Mouse (Mus musculus) heart, embryonic 16.5 days (tissue): ENCODE data around the gene Arel1. TPM values are rescaled to one million over a fixed set of nuclear protein-coding genes. Genes with fewer than 3 reads are reported as not detected.

Source experiments
- ATAC-seq: fragments of 200-750 bp; cut with Nextera tagmentation; replicated peaks from 2 replicates; pipeline ENCODE4 v1.8.0; 2017; ENCODE audit warnings: moderate number of reproducible peaks; ENCODE audit not compliant: insufficient read depth, low FRiP score; ENCODE audit errors: extremely low read depth
- H3K27ac ChIP-seq: fragments of 300-500 bp; sonication (generic); 2 replicates; pipeline ENCODE4 v1.5.1; 2014; ENCODE audit warnings: mild to moderate bottlenecking, low read length, control low read depth, moderate library complexity
- H3K27me3 ChIP-seq: fragments of 300-500 bp; sonication (generic); 2 replicates; pipeline ENCODE4 v1.6.1; 2014; ENCODE audit warnings: low read length, mixed read lengths; ENCODE audit not compliant: control insufficient read depth, insufficient read depth
- H3K36me3 ChIP-seq: fragments of 300-500 bp; sonication (generic); 2 replicates; pipeline ENCODE4 v1.6.1; 2014; ENCODE audit not compliant: control insufficient read depth, insufficient read depth
- H3K4me1 ChIP-seq: fragments of 300-500 bp; sonication (generic); 2 replicates; pipeline ENCODE4 v1.6.1; 2014; ENCODE audit warnings: low read length, mixed read lengths; ENCODE audit not compliant: control insufficient read depth, insufficient read depth
- H3K4me2 ChIP-seq: fragments of 300-500 bp; sonication (generic); 2 replicates; pipeline ENCODE4 v1.6.1; 2014; ENCODE audit warnings: low read depth, mild to moderate bottlenecking, control low read depth, low read length
- H3K4me3 ChIP-seq: fragments of 300-500 bp; sonication (generic); 2 replicates; pipeline ENCODE4 v1.5.1; 2014; ENCODE audit warnings: mild to moderate bottlenecking, control low read depth, low read length
- H3K9ac ChIP-seq: fragments of 300-500 bp; sonication (generic); 2 replicates; pipeline ENCODE4 v1.6.1; 2014; ENCODE audit warnings: low read length, control low read depth
- H3K9me3 ChIP-seq: fragments of 300-500 bp; sonication (generic); replicated peaks from 2 replicates; pipeline ENCODE4 v1.6.1; 2016; ENCODE audit warnings: low read length; ENCODE audit not compliant: control insufficient read depth
- WGBS: fragments of 180-500 bp; shearing (Covaris S2); extraction: QIAGEN DNeasy Blood & Tissue Kit; methylation state at CpG from one replicate; pipeline ENCODE4 v1.1.7; 2014; 5-methylcytosine and 5-hydroxymethylcytosine counted together
- polyA plus RNA-seq: library from polyadenylated mRNA; unstranded; fragments of >200 nt; fragmentation: Nextera tagmentation; extraction: Ambion mirVana; gene quantifications from 2 replicates; pipeline ENCODE4 v1.2.1, GENCODE M21; 2015

The Arel1 gene
- polyA plus RNA-seq, 1 experiment from 2014 or later = 13.1 TPM

DNA sequence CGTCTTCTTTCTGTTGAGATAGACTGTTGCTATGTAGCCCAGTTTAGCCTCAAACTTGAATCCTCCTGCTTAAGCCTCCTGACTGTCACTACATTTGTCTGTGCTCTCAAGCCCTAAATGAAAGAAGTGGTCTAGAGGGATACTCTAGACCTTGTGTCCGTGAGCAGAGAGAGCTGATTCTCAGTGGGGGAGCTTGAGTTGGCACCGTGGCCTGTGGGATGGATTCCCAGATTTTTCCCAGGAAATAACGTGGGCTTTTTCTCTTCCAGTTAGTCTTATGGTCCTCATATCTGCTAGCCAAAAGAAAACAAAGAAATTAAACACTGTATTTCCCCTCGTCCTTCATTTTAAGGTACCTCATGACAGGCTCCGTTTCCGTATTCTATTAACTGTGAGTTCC, 70.4 kb downstream of the Arel1 start:
- Histone ChIP-seq H3K4me1 (peaks cover 4% of the 10 kb centered on the region; the same call in 1 of the 2 replicates), H3K36me3 (no peaks in the 10 kb centered on the region), H3K9me3 (no peaks in the 10 kb centered on the region), H3K4me3 (no peak overlapping the region), H3K27ac (no peak overlapping the region), H3K27me3 (no peaks in the 10 kb centered on the region), H3K9ac (no peak overlapping the region), H3K4me2 (no peak overlapping the region)
- no peak for ATAC-seq
- 72% methylated on average over 7 of the region's 7 CpGs for WGBS

- Histone ChIP-seq H3K27me3 (no peaks in the 10 kb centered on the region), H3K9ac (no peak overlapping the region), H3K4me3 (no peak overlapping the region), H3K4me2 (no peak overlapping the region), H3K27ac (no peak overlapping the region), H3K4me1 (peaks cover 4% of the 10 kb centered on the region; the same call in 1 of the 2 replicates), H3K36me3 (no peaks in the 10 kb centered on the region), H3K9me3 (no peaks in the 10 kb centered on the region)
- 78% methylated on average over 5 of the region's 5 CpGs for WGBS
- no peak for ATAC-seq
These were observed 73.4 kb downstream of the Arel1 start for GRCm38 (mm10) chr12:84897322-84897721.

DNA sequence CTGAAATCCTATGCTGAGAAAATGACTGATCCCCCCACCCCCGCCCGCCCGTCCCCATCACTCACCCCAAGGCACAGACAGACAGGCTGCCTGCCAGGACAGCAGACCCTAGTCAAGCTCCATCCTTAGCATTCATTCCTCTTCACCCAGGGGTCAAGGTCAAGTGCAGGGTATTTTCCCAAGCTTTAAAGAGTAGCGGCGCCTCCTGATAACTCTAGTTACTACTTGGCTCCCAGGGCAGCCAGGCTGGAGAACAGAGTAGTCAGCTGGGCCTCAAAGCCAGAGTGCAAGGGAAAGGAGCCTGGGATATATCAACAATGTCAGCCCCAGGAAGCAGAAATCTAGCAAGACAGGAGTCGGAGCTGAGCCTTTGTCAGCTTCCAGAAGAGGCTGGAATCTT, 74.5 kb downstream of the Arel1 start:
- H3K4me3 ChIP-seq = no peak overlapping the region
- H3K9ac ChIP-seq = no peak overlapping the region
- 43% methylated on average over 6 of the region's 6 CpGs for WGBS
- H3K4me1 ChIP-seq = peaks cover 4% of the 10 kb centered on the region; the same call in 1 of the 2 replicates
- no peaks in the 10 kb centered on the region for H3K27me3 ChIP-seq
- H3K36me3 ChIP-seq = no peaks in the 10 kb centered on the region
- ATAC-seq = no peak
- no peak overlapping the region for H3K4me2 ChIP-seq
- no peak overlapping the region for H3K27ac ChIP-seq
- H3K9me3 ChIP-seq = no peaks in the 10 kb centered on the region

GRCm38 (mm10) chr12:84893648-84894628, 76.8 kb downstream of the Arel1 start:
- WGBS = 60% methylated on average over 9 of the region's 9 CpGs
- no peak overlapping the region for H3K9ac ChIP-seq

DNA sequence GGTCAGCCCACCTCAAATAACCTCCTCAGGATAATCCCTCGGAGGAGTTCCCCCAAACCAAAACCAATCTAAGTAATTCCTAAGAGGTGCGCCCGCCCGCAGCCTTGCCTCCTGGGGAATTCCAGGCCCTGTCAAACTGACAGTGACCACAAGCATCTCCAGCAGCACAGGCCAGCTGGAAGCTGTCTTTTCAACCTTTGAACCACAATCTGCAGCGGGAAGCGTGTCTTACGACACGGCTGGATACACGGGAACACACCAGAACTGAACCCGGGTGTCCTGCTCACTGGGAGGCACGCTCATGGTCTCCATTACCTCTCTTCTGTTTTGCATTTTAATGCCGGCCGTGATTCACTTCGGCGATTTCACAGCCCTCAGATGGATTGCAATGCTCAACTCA, 80.4 kb downstream of the Arel1 start:
- no peak overlapping the region for H3K4me2 ChIP-seq
- H3K27me3 ChIP-seq = 0 out of 2 replicates have a peak, but pooled peaks cover 3% of the 10 kb centered on the region
- H3K9ac ChIP-seq = no peak overlapping the region
- no peak for ATAC-seq
- H3K9me3 ChIP-seq = no peaks in the 10 kb centered on the region
- WGBS = 63% methylated on average over 15 of the region's 15 CpGs
- H3K36me3 ChIP-seq = no peaks in the 10 kb centered on the region
- no peak overlapping the region for H3K27ac ChIP-seq
- no peak overlapping the region for H3K4me3 ChIP-seq
- no peaks in the 10 kb centered on the region for H3K4me1 ChIP-seq

More at GRCm38 (mm10) chr12:84893648-84894628, 76.8 kb downstream of the Arel1 start:
- no peaks in the 10 kb centered on the region for H3K9me3 ChIP-seq
- no peak overlapping the region for H3K4me3 ChIP-seq
- no peak overlapping the region for H3K4me2 ChIP-seq
- H3K27me3 ChIP-seq = no peaks in the 10 kb centered on the region
- no peak for ATAC-seq
- no peak overlapping the region for H3K27ac ChIP-seq
- H3K36me3 ChIP-seq = no peaks in the 10 kb centered on the region
- H3K4me1 ChIP-seq = peaks cover 4% of the 10 kb centered on the region; the same call in 1 of the 2 replicates

DNA sequence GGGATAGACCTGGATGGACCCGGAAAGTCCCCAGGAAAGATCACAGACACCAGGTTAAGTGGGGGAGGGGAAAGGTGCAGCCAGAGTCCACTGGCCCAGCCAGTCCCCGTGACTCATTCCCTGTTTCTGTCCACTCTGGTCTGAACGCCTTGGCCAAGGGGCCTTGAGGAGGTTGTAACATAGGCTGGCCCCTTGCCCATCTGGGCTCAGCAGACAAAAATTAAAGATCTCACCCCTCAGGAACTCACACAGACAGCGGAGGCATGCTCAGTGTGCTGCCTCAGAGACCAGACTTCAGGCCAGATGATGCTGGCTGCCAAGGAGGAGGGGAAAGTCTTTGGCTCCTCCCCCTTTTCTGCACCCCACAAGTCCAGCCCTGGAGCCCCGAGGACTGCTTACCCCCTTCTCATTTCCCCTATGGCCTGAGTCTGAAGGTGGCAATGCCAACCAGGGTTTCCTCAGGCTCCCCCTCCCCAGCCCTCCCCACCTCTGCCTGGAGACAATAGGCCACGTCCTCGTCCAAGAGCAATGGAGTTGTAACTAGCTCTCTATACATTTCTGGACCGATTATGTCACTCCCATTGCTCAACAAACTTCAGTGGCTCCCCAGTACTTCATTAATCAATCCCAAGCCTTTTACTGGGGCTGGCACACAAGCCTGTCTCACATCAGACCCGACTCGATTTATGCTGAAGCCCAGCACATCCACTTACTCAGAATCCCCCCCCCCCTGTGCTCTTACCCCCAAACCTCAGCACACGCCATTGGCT, 85.4 kb downstream of the Arel1 start:
- no peaks in the 10 kb centered on the region for H3K9me3 ChIP-seq
- no peak overlapping the region for H3K4me3 ChIP-seq
- H3K4me2 ChIP-seq = no peak overlapping the region
- no peaks in the 10 kb centered on the region for H3K36me3 ChIP-seq
- peaks cover 7% of the 10 kb centered on the region for H3K27me3 ChIP-seq
- ATAC-seq = peak; percentile 72
- H3K4me1 ChIP-seq = no peaks in the 10 kb centered on the region
- H3K27ac ChIP-seq = peak overlapping the region; percentile 19; the same call in 1 of the 2 replicates
- H3K9ac ChIP-seq = no peak overlapping the region
- WGBS = 55% methylated on average over 11 of the region's 11 CpGs

GRCm38 (mm10) chr12:84884423-84885076, 86.2 kb downstream of the Arel1 start:
- Histone ChIP-seq H3K27ac (no peak overlapping the region), H3K4me1 (no peaks in the 10 kb centered on the region), H3K9ac (no peak overlapping the region), H3K36me3 (no peaks in the 10 kb centered on the region), H3K9me3 (no peaks in the 10 kb centered on the region), H3K27me3 (peaks cover 11% of the 10 kb centered on the region), H3K4me3 (no peak overlapping the region), H3K4me2 (no peak overlapping the region)
- ATAC-seq = no peak
- WGBS = 68% methylated on average over 7 of the region's 7 CpGs

DNA sequence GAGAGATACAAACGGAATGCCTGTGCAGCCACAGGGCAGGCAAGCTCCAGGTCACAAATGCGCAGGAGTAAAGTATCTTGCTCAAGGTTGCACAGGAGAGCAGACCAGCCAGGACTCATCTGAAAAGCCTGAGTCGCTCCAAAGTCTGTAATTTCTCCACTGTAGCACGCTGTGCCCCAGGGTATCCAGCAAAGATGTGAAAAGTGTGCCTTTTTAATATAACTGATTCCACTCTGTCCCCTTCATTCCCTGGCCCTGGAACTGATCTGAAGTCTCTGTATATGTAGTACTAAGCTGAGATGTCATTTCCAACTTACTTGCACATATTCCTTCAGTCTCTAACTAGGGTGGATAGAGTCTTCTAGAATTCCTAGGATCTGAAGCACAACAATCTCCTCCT, 87.9 kb downstream of the Arel1 start:
- no peak overlapping the region for H3K27ac ChIP-seq
- WGBS = 85% methylated on average over 4 of the region's 4 CpGs
- H3K36me3 ChIP-seq = no peaks in the 10 kb centered on the region
- no peak for ATAC-seq
- peaks cover 18% of the 10 kb centered on the region for H3K27me3 ChIP-seq
- no peak overlapping the region for H3K9ac ChIP-seq
- H3K9me3 ChIP-seq = no peaks in the 10 kb centered on the region
- no peak overlapping the region for H3K4me3 ChIP-seq
- no peak overlapping the region for H3K4me2 ChIP-seq
- H3K4me1 ChIP-seq = no peaks in the 10 kb centered on the region
